Mouse (Mus musculus) neural tube, embryonic 14.5 days (tissue): ENCODE data around the gene Atp8b4. TPM values are rescaled to one million over a fixed set of nuclear protein-coding genes. Genes with fewer than 3 reads are reported as not detected.

Source experiments
- ATAC-seq: fragments of 200-750 bp; cut with Nextera tagmentation; 2 replicates; pipeline ENCODE4 v1.8.0; 2017; ENCODE audit warnings: low read depth, mild to moderate bottlenecking, moderate TSS enrichment, moderate library complexity
- H3K27ac ChIP-seq: fragments of 300-500 bp; sonication (generic); 2 replicates; pipeline ENCODE4 v1.5.1; 2014; ENCODE audit warnings: low read depth, mild to moderate bottlenecking, control low read depth, low read length, moderate library complexity, mixed read lengths
- H3K27me3 ChIP-seq: fragments of 300-500 bp; sonication (generic); 2 replicates; pipeline ENCODE4 v1.6.1; 2014; ENCODE audit warnings: low read length; ENCODE audit not compliant: control insufficient read depth, insufficient read depth
- H3K36me3 ChIP-seq: fragments of 300-500 bp; sonication (generic); 2 replicates; pipeline ENCODE4 v1.6.1; 2014; ENCODE audit warnings: low read length, mixed read lengths; ENCODE audit not compliant: control insufficient read depth, insufficient read depth
- H3K4me1 ChIP-seq: fragments of 300-500 bp; sonication (generic); 2 replicates; pipeline ENCODE4 v1.6.1; 2014; ENCODE audit warnings: low read length; ENCODE audit not compliant: control insufficient read depth, insufficient read depth
- H3K4me2 ChIP-seq: fragments of 300-500 bp; sonication (generic); 2 replicates; pipeline ENCODE4 v1.6.1; 2014; ENCODE audit warnings: mild to moderate bottlenecking, low read depth, low read length, control low read depth
- H3K4me3 ChIP-seq: fragments of 300-500 bp; sonication (generic); 2 replicates; pipeline ENCODE4 v1.5.1; 2014; ENCODE audit warnings: low read depth, low read length, control low read depth, mixed read lengths
- H3K9ac ChIP-seq: fragments of 300-500 bp; sonication (generic); replicated peaks from 2 replicates; pipeline ENCODE4 v1.6.1; 2014; ENCODE audit warnings: low read depth, mild to moderate bottlenecking, control low read depth, low read length, mixed read lengths
- H3K9me3 ChIP-seq: fragments of 300-500 bp; sonication (generic); 2 replicates; pipeline ENCODE4 v1.6.1; 2016; ENCODE audit warnings: low read length; ENCODE audit not compliant: control insufficient read depth
- WGBS: fragments of 180-500 bp; shearing (Covaris S2); extraction: QIAGEN DNeasy Blood & Tissue Kit; methylation state at CpG from one replicate; pipeline ENCODE4 v1.1.7; 2014; 5-methylcytosine and 5-hydroxymethylcytosine counted together
- polyA plus RNA-seq: library from polyadenylated mRNA; unstranded; fragments of >200 nt; fragmentation: Nextera tagmentation; extraction: Ambion mirVana; gene quantifications from 2 replicates; pipeline ENCODE4 v1.2.1, GENCODE M21; 2014

Gene Atp8b4
- polyA plus RNA-seq: 0.03 and 0.10 TPM in 2 replicates

DNA sequence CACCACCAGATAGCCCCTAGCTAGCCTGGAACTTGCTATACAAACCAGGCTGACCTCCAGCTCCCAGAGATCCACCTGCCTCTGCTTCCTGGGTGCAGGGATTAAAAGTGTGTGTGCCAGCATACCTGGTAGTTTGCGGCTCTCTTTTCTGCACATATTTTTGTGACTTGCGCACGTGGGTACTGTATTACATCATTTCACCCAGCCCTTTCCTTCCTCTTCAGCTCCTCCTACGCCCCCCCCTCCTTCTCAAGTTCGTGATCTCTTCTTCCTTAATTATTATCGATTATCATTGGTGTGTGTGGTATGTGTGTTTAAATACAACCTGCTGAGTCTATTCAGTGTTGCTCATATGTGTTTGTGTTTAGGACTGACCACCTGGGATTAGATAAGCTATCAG lies at the start of gene Atp8b4:
Gene Atp8b4, minus strand, starts transcription at position 154 of the 400 bp plus-strand sequence.
- no peak within 1 kb of the TSS for H3K4me3 ChIP-seq
- ATAC-seq: no peak
- no peaks in the 10 kb centered on the region for H3K4me1 ChIP-seq
- H3K27me3 ChIP-seq: no peaks in the 10 kb centered on the region
- no peaks in the 10 kb centered on the region for H3K9me3 ChIP-seq
- WGBS: 97% methylated on average over 6 of the region's 6 CpGs
- H3K36me3 ChIP-seq: no peaks in the 10 kb centered on the region
- H3K4me2 ChIP-seq: no peak within 1 kb of the TSS
- no peak within 1 kb of the TSS for H3K9ac ChIP-seq
- no peak within 1 kb of the TSS for H3K27ac ChIP-seq

DNA sequence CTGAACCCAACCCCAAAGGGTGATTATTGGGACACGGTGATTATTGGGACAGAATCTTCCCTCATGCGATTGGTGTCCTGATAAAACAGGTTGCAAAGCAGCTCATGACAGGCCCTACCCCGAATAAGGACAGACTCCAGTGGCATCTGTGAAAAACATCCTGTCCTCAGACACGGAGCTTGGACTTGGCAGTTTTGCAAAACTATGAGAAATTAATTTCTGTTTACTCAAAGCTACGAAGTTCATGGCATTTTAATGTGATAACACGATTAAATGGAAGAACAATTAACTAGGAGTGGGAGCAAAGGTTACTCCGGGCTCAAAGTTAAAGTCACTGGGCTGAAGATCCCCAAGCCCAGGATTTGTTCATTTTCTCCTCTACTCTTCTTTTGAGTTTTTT lies 49.2 kb upstream of the Atp8b4 start:
- no peaks in the 10 kb centered on the region for H3K9me3 ChIP-seq
- H3K9ac ChIP-seq: no peak overlapping the region
- peaks cover 17% of the 10 kb centered on the region for H3K27me3 ChIP-seq
- 92% methylated on average over 7 of the region's 7 CpGs for WGBS
- H3K4me2 ChIP-seq: no peak overlapping the region
- ATAC-seq: no peak
- no peaks in the 10 kb centered on the region for H3K36me3 ChIP-seq
- H3K4me1 ChIP-seq: peaks cover 9% of the 10 kb centered on the region; the same call in 1 of the 2 replicates
- H3K4me3 ChIP-seq: no peak overlapping the region
- H3K27ac ChIP-seq: no peak overlapping the region

DNA sequence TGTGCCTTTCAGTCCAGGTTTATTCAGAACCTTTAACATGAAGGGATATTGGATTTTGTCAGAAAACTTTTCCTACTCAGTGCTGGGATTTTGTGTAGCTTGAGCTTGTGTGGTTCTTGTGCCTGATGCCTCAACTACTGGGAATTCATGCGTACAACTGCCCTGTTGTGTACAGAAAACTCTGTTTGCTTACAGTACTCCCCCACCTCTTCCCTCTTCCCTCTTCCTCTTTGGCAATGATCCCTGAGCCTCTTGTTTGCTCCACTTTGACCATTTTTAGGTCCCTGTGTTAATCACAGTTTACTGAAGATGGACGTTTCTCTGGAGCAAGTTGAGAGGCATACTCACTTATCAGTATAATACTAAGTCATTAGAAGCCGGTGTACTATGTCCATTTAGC lies 45.9 kb upstream of the Atp8b4 start:
- WGBS: 96% methylated on average over 3 of the region's 3 CpGs
- no peaks in the 10 kb centered on the region for H3K36me3 ChIP-seq
- H3K4me2 ChIP-seq: no peak overlapping the region
- H3K27ac ChIP-seq: no peak overlapping the region
- ATAC-seq: no peak
- no peaks in the 10 kb centered on the region for H3K4me1 ChIP-seq
- no peak overlapping the region for H3K4me3 ChIP-seq
- no peak overlapping the region for H3K9ac ChIP-seq
- H3K27me3 ChIP-seq: peaks cover 3% of the 10 kb centered on the region; the same call in 1 of the 2 replicates
- no peaks in the 10 kb centered on the region for H3K9me3 ChIP-seq

DNA sequence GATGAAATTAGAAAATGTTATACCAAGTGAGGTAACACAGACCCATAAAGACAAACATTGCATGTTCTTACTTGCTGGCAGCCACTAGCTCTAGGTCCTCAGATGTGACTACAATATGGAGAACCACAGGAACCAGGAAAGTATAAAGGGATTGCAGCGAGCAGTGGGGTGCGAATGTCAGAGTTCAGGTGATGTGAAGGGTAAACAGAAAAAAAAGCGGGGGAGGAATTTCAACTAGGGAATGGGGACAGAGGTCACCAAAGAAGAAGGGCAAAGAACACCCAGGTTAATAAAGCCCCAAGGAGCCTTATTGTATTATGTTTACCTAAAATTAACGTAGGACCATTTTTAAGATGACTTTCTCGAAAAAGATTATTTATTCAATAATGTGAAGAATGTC lies 44.8 kb upstream of the Atp8b4 start:
- Histone ChIP-seq H3K27ac (no peak overlapping the region), H3K4me3 (no peak overlapping the region), H3K9me3 (no peaks in the 10 kb centered on the region), H3K9ac (no peak overlapping the region), H3K27me3 (no peaks in the 10 kb centered on the region), H3K4me1 (no peaks in the 10 kb centered on the region), H3K4me2 (no peak overlapping the region), H3K36me3 (no peaks in the 10 kb centered on the region)
- 81% methylated on average over 5 of the region's 5 CpGs for WGBS
- no peak for ATAC-seq

DNA sequence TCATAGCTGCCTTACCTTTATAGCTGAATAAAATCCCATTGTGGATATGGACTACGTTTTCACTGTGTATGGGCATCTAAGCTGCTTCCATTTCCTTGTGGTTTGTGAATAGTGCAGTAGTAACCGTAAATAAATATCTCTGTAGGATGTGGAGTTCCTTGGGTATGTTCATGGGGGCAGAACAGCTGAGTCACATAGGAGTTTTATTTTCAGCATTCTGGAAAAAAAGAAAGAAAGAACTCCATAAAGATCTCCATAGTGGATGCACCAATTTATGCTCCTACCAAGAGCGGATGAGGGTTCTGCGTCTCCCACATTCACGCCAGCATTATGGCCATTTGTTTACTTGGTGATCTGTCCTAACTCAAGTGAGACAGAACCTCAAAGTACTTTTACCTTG lies 41.7 kb upstream of the Atp8b4 start:
- Histone ChIP-seq H3K4me1 (no peaks in the 10 kb centered on the region), H3K4me3 (no peak overlapping the region), H3K36me3 (no peaks in the 10 kb centered on the region), H3K27ac (no peak overlapping the region), H3K9ac (no peak overlapping the region), H3K27me3 (no peaks in the 10 kb centered on the region), H3K4me2 (no peak overlapping the region), H3K9me3 (no peaks in the 10 kb centered on the region)
- ATAC-seq: no peak
- WGBS: 91% methylated on average over 5 of the region's 5 CpGs

DNA sequence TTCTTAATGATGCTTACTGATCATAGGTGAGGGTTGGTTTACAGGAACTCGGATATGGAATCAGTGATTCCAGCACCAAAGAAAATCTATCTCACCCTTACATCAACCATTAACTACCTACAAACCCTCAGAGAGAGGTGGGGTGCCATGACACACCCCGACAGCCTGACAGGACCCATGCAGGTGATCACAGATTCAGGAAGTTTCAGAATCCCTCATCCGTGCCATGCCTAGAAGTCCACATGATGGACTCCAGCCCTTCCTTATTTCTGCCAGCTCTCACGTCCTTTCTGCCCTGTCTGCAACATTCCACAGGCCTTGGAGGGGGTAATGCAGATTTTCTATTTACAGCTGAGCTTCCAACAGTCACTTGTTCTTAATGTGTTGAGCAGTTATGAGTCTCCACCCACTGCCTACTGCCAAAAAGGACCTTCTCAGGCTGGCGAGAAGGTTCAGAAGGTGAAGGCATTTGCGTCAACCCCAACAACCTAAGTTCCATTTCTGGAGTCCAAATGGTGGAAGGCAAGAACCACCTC lies 40.0 kb upstream of the Atp8b4 start:
- no peaks in the 10 kb centered on the region for H3K27me3 ChIP-seq
- 85% methylated on average over 6 of the region's 6 CpGs for WGBS
- no peak overlapping the region for H3K4me2 ChIP-seq
- no peaks in the 10 kb centered on the region for H3K9me3 ChIP-seq
- no peak for ATAC-seq
- no peak overlapping the region for H3K9ac ChIP-seq
- H3K4me3 ChIP-seq: no peak overlapping the region
- H3K27ac ChIP-seq: no peak overlapping the region
- H3K36me3 ChIP-seq: no peaks in the 10 kb centered on the region
- H3K4me1 ChIP-seq: no peaks in the 10 kb centered on the region

DNA sequence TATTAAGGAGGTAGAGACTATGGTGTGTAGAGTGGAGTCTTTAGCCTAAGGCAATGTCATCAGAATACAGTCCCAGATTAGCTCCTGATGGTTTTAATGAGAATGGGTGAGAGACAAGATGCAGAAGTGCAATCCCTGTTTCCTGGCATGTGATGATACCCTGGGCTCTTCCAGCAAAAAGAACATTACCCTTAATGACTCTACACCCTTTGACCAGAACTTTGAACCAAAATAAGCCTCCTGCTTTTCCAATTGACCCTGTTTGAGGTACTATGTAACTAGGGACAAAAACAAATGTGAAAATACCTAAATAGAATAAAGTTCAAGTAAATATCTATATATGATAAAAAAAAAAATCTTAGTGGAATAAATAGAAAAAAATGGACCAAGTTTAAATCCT lies 37.2 kb upstream of the Atp8b4 start:
- no peaks in the 10 kb centered on the region for H3K4me1 ChIP-seq
- H3K4me2 ChIP-seq: no peak overlapping the region
- H3K9me3 ChIP-seq: no peaks in the 10 kb centered on the region
- H3K4me3 ChIP-seq: no peak overlapping the region
- H3K27me3 ChIP-seq: no peaks in the 10 kb centered on the region
- H3K27ac ChIP-seq: no peak overlapping the region
- H3K36me3 ChIP-seq: no peaks in the 10 kb centered on the region
- no peak overlapping the region for H3K9ac ChIP-seq
- no peak for ATAC-seq

DNA sequence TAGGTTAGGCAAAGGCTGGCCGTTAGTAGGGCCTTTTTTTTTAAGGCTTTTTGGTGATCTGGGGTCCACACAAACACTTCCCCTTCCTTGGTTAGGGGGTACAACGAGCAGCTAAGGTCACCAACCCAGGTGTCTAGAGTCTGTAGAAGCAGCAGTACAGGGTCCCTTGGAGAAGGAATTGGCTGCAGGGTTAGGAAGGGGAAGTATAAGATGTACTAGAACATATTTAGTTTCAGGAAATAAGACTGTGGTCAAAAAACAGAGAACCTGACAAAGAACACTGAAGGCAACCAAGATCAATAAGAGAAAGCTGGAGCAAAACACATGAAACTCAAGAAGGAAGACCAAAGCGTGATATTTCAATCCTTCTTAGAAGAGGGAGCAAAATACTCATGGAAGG lies 30.1 kb upstream of the Atp8b4 start:
- no peak for ATAC-seq
- Histone ChIP-seq H3K4me3 (no peak overlapping the region), H3K9ac (no peak overlapping the region), H3K4me1 (no peaks in the 10 kb centered on the region), H3K27me3 (no peaks in the 10 kb centered on the region), H3K9me3 (no peaks in the 10 kb centered on the region), H3K4me2 (no peak overlapping the region), H3K36me3 (no peaks in the 10 kb centered on the region), H3K27ac (no peak overlapping the region)
- 86% methylated on average over 3 of the region's 3 CpGs for WGBS

DNA sequence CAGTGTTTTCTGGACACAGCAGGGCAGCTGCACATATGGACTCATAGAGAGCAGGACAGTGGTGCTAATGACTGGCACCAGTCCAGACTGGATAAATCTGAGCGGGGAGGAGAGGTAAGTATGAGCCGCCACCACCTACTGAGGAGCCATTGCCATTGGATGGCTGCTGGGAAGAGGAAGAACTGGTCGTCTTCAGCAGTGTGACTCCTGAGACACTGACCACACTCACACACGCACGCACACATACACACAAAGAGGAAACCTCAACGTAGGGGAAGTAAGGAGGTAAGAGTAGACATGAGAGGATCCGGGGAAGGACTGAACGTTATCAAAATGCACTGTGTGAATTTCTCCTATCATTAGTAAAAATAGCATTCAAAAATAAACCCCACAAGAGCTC lies 27.0 kb upstream of the Atp8b4 start:
- Histone ChIP-seq H3K36me3 (no peaks in the 10 kb centered on the region), H3K4me1 (no peaks in the 10 kb centered on the region), H3K9ac (no peak overlapping the region), H3K27ac (no peak overlapping the region), H3K4me3 (no peak overlapping the region), H3K4me2 (no peak overlapping the region), H3K27me3 (no peaks in the 10 kb centered on the region), H3K9me3 (no peaks in the 10 kb centered on the region)
- ATAC-seq: no peak
- 92% methylated on average over 8 of the region's 8 CpGs for WGBS
